ENCODE assay signal across 11 mouse cellular contexts in genomic region chr4:144901561-144902111, GRCm38 (mm10). TPM values are rescaled to one million over a fixed set of nuclear protein-coding genes. Genes with fewer than 3 reads are reported as not detected.
DNase-seq lines count a peak whose midpoint lies in the region; ATAC-seq and TF ChIP-seq lines count a peak whose summit lies in the region.
"Had no signal": no experiment of that assay in that cellular context is flagged by ENCODE, and none has a peak within 500 bp of the region (broad histone marks: within the 10 kb centered on the region; RNA-seq: fewer than 3 reads in every experiment).

No protein-coding gene starts in this region.

- no peaks in the 10 kb centered on the region for H3K27me3 ChIP-seq in megakaryocyte, embryonic 14.5 days (replicated peaks)
- no peaks in the 10 kb centered on the region for H3K27me3 ChIP-seq in intestine, postnatal 0 days (replicated peaks; ENCODE audit: control insufficient read depth, insufficient read depth, low read length)
- no peaks in the 10 kb centered on the region for H3K27me3 ChIP-seq in small intestine, adult 2 months (ENCODE audit: control insufficient read depth, insufficient read depth, low read length)
- H3K27me3 ChIP-seq: hindbrain, embryonic 12.5 days; limb, embryonic 15.5 days had no signal

- peak overlapping the region; percentile 87 for H3K4me3 ChIP-seq in megakaryocyte, embryonic 14.5 days (replicated peaks)
- H3K4me3 ChIP-seq in bone marrow macrophage, adult 2 months (ENCODE audit: insufficient read depth, low read length), result no peak overlapping the region
- no peak overlapping the region for H3K4me3 ChIP-seq in intestine, postnatal 0 days (ENCODE audit: low read depth, low read length)
- no peak overlapping the region for H3K4me3 ChIP-seq in small intestine, adult 2 months (ENCODE audit: low read depth, low read length)
- H3K4me3 ChIP-seq: hindbrain, embryonic 12.5 days; limb, embryonic 15.5 days had no signal

- H3K27ac ChIP-seq in bone marrow macrophage, adult 2 months (ENCODE audit: insufficient read depth, low read depth, low read length), result peak overlapping the region; percentile 93
- peak overlapping the region; percentile 89 for H3K27ac ChIP-seq in intestine, postnatal 0 days (ENCODE audit: low read depth, low read length)
- peak overlapping the region; percentile 96 for H3K27ac ChIP-seq in small intestine, adult 2 months (ENCODE audit: insufficient read depth, low read depth, low read length)
- H3K27ac ChIP-seq: hindbrain, embryonic 12.5 days; limb, embryonic 15.5 days had no signal

- TF ChIP-seq CTCF in bone marrow macrophage, adult 2 months (IDR thresholded peaks at IDR 0.05; ENCODE audit: low read depth, low read length), result no peak
- TF ChIP-seq CTCF in intestine, postnatal 0 days (IDR thresholded peaks at IDR 0.05; ENCODE audit: low read depth), result no peak
- no peak for TF ChIP-seq CTCF in small intestine, adult 2 months (IDR thresholded peaks at IDR 0.05; ENCODE audit: extremely low read depth, insufficient read length, insufficient replicate concordance, low read depth, low read length)

- no peak for ATAC-seq in megakaryocyte, adult 5-6 weeks (ENCODE audit: poor library complexity, severe bottlenecking)
- ATAC-seq in intestine, postnatal 0 days, result peak; percentile 79
- ATAC-seq: forebrain, postnatal 0 days had no signal

- no peak overlapping the region for H3K4me2 ChIP-seq in intestine, postnatal 0 days (replicated peaks; ENCODE audit: low read depth)
- H3K4me2 ChIP-seq: hindbrain, embryonic 12.5 days; limb, embryonic 15.5 days had no signal

- intact Hi-C loops in gastrocnemius, postnatal 36 days (cut with DNase I), result loop anchor here (5.0 kb wide), 1 partner anchor 41 kb away; no protein-coding TSS in a partner anchor

- H3K36me3 ChIP-seq in megakaryocyte, embryonic 14.5 days (replicated peaks; ENCODE audit: low read length), result peaks cover 100% of the 10 kb centered on the region
- H3K36me3 ChIP-seq in intestine, postnatal 0 days (ENCODE audit: control insufficient read depth, insufficient read depth), result peaks cover 12% of the 10 kb centered on the region; the same call in 1 of the 2 replicates
- H3K36me3 ChIP-seq in small intestine, adult 2 months (ENCODE audit: control insufficient read depth, insufficient read depth, low read length), result peaks cover 2% of the 10 kb centered on the region
- H3K36me3 ChIP-seq: hindbrain, embryonic 12.5 days had no signal

- DNase-seq in spleen, adult 18-20 months, result no peak
- DNase-seq in gastrocnemius, postnatal 36 days, result no peak
- DNase-seq: cerebellum, postnatal 25 days; forebrain, postnatal 0 days had no signal

- no peak overlapping the region; the same call in 1 of the 2 replicates for H3K9ac ChIP-seq in intestine, postnatal 0 days (ENCODE audit: low read depth, low read length)
- H3K9ac ChIP-seq: forebrain, postnatal 0 days; hindbrain, embryonic 12.5 days; limb, embryonic 15.5 days had no signal

- H3K9me3 ChIP-seq in megakaryocyte, embryonic 14.5 days, result no peaks in the 10 kb centered on the region
- no peaks in the 10 kb centered on the region for H3K9me3 ChIP-seq in intestine, postnatal 0 days (ENCODE audit: control insufficient read depth)
- H3K9me3 ChIP-seq: hindbrain, embryonic 12.5 days; limb, embryonic 15.5 days had no signal

- 35% methylated on average over 5 of the region's 5 CpGs for WGBS in intestine, postnatal 0 days
- WGBS in small intestine, adult 2 months, result 18% methylated on average over 5 of the region's 5 CpGs

- no peak for TF ChIP-seq POLR2A in bone marrow macrophage, adult 2 months (IDR thresholded peaks at IDR 0.05; ENCODE audit: borderline replicate concordance, low read depth, low read length)
- TF ChIP-seq POLR2A in small intestine, adult 2 months (IDR thresholded peaks at IDR 0.05; ENCODE audit: low read depth, low read length), result no peak

- peaks cover 100% of the 10 kb centered on the region for H3K4me1 ChIP-seq in megakaryocyte, embryonic 14.5 days
- peaks cover 88% of the 10 kb centered on the region for H3K4me1 ChIP-seq in bone marrow macrophage, adult 2 months (ENCODE audit: control insufficient read depth, insufficient read depth, low read length)
- peaks cover 29% of the 10 kb centered on the region for H3K4me1 ChIP-seq in intestine, postnatal 0 days (replicated peaks; ENCODE audit: control insufficient read depth, insufficient read depth, low read length)
- H3K4me1 ChIP-seq in small intestine, adult 2 months (ENCODE audit: control insufficient read depth, insufficient read depth, insufficient read length, low read length), result peaks cover 87% of the 10 kb centered on the region
- H3K4me1 ChIP-seq: hindbrain, embryonic 12.5 days had no signal

RNA-seq across cellular contexts. Expression of gene Dhrs3, which starts 9.0 kb away (rescaled TPM):
- 44.7 and 211 TPM in 2 replicates for polyA plus RNA-seq in megakaryocyte, embryonic 14.5 days (2012; ENCODE audit: insufficient read depth, low replicate concordance)
- 49.7 and 49.8 TPM in 2 replicates for total RNA-seq in megakaryocyte, adult 5-6 weeks (2015)
- total RNA-seq in megakaryocyte, adult 5-6 weeks (2017), result 60.0 and 61.4 TPM in 2 replicates
- polyA plus RNA-seq in bone marrow macrophage, adult 2 months (2012; ENCODE audit: insufficient read depth, insufficient read length, missing spikeins), result 661 and 687 TPM in 2 replicates
- polyA plus RNA-seq in intestine, postnatal 0 days (2015; fragmentation: Nextera tagmentation; extraction: Ambion mirVana), result 93.0 and 100 TPM in 2 replicates
- polyA plus RNA-seq in small intestine, adult 2 months (2012; rRNA removed), result 30.7 and 71.2 TPM in 2 replicates
- total RNA-seq in gastrocnemius, postnatal 36 days (2021), result 10 to 100 TPM; 30.4 to 45.8 TPM
